Mouse (Mus musculus) lung, postnatal 36 days (tissue): ENCODE results near the gene Sdf2l1.
"Not testable (repeated sequence)": the region's sequence is repeated elsewhere in the genome, so short reads cannot be mapped to it uniquely, and the experiment has no call there.

ENCODE experiments used
- DNase-seq: peaks from one replicate; pipeline ENCODE4 v3.0.0; 2022; ENCODE audit warnings: mixed read lengths

Sdf2l1 gene

DNA sequence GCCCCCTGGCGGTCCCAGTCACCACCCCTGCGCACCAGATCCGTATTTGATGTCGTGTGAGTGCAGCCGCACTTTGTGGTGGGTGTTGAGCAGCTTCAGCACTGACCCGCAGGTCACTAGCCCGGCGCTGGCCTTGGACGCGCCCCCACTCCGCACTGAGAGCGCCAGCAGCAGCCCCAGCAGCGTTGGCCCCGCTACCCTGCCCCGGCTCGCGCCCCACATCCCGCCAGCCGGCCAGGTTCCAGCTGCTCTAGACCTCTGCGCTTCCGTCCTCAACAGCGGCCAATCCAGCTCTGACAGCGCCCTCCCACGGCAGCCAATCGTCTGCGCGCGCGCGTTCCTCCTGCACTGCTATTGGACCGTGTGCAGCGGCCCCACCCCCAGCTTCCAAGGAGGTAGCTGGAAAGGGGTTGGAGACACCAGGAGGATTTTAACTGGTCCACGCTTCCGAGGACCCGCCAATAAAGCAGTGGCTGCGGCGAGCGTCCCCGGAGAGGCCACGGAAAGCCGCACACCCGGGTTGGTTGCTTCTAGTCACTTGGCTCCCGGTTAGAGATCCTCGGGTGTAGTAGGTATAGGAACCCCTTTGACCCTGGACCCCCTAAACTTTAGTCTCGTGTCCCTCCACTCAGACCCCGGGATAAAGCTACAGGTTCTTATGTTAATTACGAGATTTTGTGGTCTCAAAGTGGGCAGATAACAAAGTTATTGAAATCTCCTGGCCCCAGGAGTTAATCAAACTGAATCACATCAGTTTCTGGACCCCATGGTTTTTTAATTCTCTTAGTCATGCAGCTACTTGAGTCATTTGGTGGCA is at the start of gene Sdf2l1:
Sdf2l1 (minus strand) TSS at position 295 of the 817 bp plus-strand sequence.
- DNase-seq: peak; percentile 99

GRCm38 (mm10) chr16:17181382-17181781 is 49.2 kb upstream of the Sdf2l1 start:
- DNase-seq: peak; percentile 79

DNA sequence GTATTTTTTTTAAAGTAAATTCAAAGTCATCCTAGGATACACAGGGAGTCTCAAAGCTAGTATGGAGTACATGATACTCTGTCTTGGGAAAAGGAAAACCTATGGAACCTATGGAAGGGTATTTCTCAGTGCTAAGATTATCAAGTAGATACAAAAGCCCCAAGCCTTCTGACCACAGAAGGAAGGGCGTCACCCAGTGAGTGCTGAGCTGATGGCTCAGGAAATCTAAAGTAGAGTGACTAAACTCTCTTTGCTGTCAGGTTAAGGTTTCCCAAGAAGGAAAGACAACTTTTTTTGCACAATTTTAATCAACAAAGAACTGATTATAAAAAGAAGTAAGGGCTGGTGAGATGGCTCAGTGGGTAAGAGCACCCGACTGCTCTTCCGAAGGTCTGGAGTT is 47.5 kb upstream of the Sdf2l1 start:
- DNase-seq: no peak

DNA sequence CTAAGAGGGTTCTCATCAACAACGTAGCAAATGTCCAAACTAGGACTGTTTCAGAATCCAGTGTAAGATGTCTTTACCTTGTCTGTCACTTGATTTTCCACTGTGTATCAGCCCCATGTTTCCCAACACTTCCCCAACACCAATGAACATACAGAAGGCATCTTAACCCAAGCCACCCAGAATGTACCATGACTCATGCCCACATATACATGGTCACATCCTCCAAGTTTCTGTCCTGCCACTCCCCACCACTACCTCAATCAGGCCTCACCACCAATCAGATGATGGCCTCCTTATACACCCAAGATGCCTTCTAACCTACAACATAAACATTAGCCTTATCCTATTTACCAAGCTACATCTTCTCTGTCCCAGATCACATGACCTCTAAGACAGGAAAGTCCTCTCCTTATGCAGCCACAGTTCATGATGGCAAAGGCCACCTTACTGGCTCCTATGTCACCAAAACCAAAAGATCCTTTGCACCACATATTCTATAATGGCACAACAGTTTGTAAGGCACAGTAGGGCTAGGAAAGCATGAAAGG is 45.5 kb upstream of the Sdf2l1 start:
- no peak for DNase-seq

GRCm38 (mm10) chr16:17175765-17176164 is 43.6 kb upstream of the Sdf2l1 start:
- no peak for DNase-seq

DNA sequence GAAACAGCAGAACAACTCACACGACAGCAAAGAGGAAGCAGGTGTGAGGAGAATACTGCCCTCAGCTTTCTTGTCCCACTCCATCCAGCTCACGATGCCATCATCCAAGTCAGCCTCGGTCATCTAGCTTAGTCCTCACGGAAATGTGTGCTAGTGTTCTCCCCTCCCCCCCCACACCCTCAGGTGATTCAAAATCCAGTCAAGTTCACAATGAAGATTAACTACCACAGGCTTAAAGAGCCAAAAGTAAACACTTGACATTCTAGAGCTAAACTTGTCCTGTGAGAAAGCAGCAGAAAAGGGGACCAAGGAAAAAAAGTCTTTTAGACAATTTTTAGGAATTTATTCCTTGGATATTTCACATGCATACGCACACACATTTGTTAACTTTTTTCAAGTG is 35.9 kb upstream of the Sdf2l1 start:
- DNase-seq: peak; percentile 49

DNA sequence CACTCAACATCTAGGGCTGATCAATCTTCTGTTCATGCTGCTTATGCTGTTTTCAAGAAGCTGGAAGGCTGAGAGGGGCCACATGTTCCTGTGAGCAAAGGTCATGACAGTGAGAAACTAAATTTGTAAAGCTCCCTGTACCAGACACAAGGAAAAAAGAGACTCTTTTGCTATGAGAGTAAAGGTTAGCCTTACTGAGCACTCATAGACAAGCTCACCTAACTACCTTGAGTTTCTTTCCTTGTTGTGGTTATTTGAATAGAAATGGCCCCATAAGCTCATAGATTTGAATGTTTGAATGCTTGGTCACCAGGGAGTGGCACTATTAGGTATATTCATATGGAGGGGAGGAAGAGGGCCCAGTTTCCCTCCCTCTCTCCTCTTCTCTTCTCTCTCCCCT is 35.0 kb upstream of the Sdf2l1 start:
- DNase-seq: no peak

DNA sequence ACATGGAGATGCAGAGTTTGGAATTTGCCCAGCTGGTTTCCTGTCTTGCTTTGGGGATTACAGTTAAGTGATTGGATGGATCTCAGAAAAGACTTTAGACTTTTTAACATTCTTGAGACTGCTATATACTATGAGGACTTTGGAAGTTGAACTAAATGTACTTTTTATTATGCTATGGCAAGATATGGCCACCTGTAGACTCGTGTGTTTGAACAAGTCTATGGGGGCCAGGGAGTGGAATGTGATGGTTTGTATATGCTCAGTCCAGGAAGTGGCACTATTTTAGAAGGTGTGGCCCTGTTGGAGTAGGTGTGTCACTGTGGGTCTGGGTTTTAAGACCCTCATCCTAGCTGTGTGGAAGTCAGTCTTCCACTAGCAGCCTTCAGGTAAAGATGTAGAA is 33.3 kb upstream of the Sdf2l1 start:
- DNase-seq: not testable (repeated sequence)

DNA sequence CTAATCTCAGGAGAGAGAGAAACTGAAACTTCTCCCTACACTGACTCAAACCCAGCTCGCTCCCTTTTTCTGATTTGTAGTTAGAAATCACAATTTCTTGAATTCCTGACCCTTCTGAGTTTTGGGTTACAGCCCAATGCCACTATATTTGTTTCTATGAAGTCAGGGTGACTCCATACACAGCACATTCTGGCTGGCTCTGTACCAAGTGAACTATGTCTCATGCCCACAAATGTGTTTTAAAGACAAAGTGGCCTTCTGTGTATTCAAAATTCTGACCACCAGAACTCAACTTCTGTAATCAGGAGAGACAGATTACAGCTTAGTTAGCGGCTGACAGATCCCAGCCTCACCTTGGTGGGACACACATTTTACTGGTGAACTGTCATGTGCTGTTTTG is 22.2 kb upstream of the Sdf2l1 start:
- DNase-seq: no peak

- no peak for DNase-seq
Observed at GRCm38 (mm10) chr16:17151874-17152273, 19.7 kb upstream of the Sdf2l1 start.

- DNase-seq: no peak
Observed at GRCm38 (mm10) chr16:17150520-17151258, 18.5 kb upstream of the Sdf2l1 start.

- DNase-seq: peak; percentile 7
Observed at GRCm38 (mm10) chr16:17148084-17148483, 15.9 kb upstream of the Sdf2l1 start.

DNA sequence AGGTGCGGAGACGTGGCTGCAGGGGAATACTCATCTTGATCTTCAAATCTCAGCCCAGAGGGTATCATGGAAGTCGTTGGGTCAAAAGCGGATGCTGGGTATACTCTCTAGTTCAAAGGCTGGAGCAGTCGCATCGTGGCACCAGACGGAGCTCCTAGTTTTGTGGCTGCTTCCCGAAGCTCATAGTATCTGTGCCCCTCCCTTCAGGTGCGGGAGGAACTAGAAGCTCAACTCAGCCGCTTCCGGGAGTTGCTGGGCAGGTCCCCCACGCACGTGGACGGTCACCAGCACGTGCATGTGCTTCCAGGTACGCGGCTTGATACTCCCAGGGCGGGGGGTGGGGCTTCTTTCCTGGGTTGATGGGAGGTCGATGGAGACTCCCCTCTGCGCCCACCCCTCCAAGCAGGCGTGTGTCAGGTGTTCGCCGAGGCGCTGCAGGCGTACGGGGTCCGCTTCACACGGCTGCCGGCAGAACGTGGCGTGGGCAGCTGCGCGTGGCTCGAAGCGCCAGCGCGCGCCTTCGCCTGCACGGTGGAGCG is 15.3 kb upstream of the Sdf2l1 start:
- peak; percentile 29 for DNase-seq

GRCm38 (mm10) chr16:17146772-17147235 is 14.6 kb upstream of the Sdf2l1 start, which contains the start of gene Ccdc116:
Gene Ccdc116, minus strand, starts transcription at chr16:17147229.
- DNase-seq: peak; percentile 84

GRCm38 (mm10) chr16:17144339-17144738 is 12.2 kb upstream of the Sdf2l1 start, which contains the start of gene Ydjc:
Gene Ydjc, plus strand, starts transcription at chr16:17144621.
- DNase-seq: no peak

- no peak for DNase-seq
Observed at GRCm38 (mm10) chr16:17137355-17137754, 5.2 kb upstream of the Sdf2l1 start.

GRCm38 (mm10) chr16:17132906-17133200 is 670 bp upstream of the Sdf2l1 start:
- DNase-seq: no peak

GRCm38 (mm10) chr16:17131191-17132088 is 743 bp downstream of the Sdf2l1 start:
- peak; percentile 8 for DNase-seq

GRCm38 (mm10) chr16:17127292-17127691 is 4.9 kb downstream of the Sdf2l1 start:
- peak; percentile 76 for DNase-seq

GRCm38 (mm10) chr16:17124871-17125520 is 7.2 kb downstream of the Sdf2l1 start, which contains the start of gene 2610318N02Rik:
Gene 2610318N02Rik, minus strand, starts transcription at chr16:17125167.
- peak; percentile 88 for DNase-seq

GRCm38 (mm10) chr16:17124119-17124870 is 7.9 kb downstream of the Sdf2l1 start:
- no peak for DNase-seq
